Mouse (Mus musculus): ENCODE measurements at regions not wholly inside any gene's neighbourhood (a gene's known extent, or its start where the extent isn't known, plus 50 kb on each side); places are given as distances from the start of the nearest gene placed in this dataset.

DNA sequence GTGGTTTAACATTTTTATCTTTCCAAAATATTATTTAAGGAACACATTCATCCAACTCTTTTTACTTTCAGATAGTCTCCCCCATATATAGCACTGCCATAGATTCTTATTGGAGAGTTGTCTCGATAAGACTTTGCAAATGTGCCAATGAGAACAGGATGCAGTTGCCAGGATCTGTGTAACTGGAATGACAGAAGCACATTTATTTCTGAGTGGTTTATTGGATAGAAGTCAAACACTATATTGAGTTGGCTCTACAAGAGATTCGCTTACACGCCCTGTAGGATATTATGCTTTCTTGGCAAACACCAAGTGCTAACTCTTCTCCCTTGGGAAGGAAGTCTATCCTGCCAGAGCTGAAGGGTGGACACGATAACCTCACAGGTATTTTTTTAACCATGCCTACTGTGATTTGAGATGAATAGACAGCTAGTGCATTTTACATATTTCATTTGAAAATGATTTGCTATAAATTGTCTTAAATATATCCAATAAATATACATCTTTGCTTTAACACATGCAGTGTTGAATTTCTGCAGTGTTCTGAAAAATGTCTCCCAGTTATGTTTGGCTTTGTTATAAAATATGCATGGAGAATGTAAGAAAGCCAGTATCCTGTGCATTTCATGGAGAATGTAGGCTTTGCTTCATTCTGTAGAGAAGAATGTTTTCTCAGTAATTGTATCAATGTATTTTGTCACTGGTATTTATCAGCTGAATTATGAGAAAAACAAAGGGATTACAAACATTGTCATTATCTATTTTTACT is 705.8 kb downstream of the Fat4 start:
- DNase-seq: no peak

DNA sequence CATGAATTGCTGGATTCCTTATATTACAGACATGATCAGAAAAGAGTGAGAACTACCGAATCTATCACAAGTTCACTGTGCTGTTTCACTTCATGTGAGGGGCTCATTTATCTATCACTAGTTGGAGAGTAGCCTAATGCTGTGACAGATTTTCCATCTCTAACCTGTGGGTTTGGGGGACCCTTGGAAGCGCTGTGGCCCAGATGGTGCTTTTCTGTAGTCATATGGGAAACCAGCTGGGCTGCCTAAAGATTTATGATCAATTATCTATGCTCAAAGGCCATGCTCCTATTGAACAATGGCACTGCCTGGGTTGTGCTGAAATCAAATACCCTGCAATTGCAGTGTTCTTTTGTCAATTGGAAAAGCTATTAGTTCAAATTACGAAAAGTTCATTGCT is 723.2 kb downstream of the Fat4 start:
- no peak for DNase-seq

DNA sequence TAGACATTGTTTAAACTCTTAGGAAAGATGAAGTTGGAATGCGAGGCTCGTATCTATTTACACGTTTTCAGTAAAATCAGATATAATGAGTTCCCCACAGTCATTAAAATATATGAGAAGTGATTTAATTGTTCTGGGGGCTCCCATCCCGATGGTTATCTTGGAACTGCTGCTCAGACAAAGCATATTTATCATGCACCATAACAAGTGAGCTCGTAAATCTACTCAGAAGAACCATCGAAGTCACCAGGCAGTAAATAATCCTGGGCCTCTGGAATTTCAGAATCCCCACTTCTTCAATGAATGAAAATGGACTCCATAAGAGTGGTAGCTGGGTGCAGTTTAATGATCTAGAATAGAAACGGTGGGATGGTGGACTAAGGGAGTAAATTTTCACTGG is 725.7 kb downstream of the Fat4 start:
- no peak for DNase-seq

DNA sequence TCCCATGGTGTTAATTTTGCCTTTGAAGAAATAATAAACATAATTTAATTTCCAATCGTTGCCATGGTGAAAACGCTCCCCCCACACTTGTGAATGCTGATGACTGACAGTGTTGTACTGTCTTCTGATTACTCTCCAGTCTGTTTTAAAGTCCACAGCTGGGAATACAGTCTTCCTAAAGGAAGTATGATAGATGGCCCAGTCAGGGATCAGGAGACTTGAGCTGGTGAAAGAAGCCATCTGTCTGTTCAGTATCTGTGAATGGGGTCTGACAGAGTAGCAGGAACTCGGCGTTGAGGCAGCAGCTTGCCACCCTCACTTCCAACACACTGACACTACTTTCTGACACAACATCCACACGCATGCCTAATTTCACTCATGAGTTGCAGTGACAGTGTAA is 751.2 kb downstream of the Fat4 start:
- DNase-seq: no peak

DNA sequence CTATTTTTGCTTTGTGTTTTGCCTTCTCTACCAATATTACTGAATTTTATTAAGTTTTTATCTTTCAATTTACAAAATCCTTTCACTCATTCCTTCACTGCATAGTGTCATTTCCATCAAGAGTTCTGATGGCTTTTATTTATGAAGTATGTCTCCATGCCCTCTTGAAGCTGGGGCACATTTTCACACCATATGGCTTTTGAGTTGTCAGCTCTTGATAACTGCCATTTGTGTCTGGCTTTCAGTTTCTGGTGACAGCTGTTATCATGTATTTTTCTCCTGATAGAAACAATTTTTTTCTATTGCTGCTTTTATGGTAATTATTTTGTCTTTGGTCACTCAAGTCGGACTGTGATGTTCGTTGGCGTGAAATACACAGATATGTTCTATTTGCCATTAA is 756.5 kb downstream of the Fat4 start:
- no peak for DNase-seq

DNA sequence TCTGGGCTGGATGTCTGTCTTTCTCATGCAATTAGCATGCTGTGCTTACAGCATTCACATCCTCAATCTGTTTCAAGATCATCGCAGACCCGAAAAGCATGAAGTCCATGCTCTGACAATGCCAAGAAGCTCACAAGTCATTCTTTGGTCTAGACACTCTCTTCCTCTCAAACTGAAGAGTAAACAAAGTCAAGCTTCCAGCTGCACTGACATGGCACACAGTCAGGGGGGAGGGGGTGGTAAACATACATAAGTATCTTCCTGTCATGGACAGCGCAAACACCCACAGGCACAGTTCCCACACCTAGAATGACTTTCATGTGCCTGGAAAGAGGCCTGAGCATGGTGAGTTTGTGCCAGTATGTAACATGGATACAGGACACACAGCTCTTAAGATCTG is 780.1 kb downstream of the Fat4 start:
- DNase-seq: no peak

DNA sequence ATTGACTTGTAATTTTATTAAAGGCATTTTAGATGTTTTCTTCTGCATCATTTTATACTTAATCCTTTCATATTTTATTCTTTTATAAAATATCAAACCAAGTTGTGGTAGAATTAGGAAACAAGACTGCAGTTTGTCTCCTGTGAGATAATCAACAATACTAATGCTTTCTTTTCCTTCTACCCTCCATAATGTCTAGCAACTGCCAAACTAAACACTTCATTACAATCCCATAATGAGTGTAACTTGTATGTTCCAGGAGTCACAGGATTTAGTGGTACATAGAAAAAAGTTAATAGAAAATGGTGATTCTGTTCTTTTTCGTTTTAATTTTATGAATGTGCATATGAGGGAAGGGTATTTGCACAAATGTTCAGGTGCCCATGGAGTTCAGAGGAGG is 782.4 kb downstream of the Fat4 start:
- no peak for DNase-seq

DNA sequence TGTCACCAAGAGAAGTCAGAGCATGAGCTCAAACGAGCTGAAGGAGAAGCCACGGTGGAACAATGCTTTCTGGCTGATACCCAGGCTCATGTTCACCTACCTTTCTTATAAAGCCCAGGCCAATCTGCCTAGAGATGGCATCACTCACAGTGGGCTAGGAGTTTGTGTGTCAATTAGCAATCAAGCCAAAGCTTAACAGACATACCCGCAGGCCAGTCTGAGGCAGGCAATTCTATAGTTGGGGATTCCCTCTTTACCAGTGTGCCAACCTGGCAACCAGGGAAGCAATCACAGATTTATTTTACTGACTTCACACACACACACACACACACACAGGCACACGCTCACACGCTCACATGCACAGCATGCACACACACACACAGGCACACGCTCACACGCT is 787.3 kb downstream of the Fat4 start:
- DNase-seq: no peak

DNA sequence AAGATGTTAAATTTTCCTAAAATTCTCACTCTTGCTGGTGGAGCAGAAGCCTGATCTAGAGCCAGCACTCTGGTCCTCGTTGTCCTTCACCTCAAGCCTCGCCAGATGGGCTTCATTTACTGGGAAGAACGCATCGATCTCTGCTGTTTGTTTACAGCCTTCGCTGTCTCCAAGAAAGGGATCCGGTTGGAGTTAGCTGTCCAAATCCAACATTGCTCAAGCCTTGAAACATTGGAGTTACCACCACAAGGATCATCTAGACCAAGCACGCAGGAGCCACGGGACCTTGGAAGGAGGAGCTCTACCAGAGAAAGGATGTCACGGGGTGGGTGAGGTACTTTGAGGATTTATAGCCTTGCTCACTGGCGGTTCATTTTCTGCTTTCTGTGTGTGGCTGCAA is 788.2 kb downstream of the Fat4 start:
- no peak for DNase-seq

DNA sequence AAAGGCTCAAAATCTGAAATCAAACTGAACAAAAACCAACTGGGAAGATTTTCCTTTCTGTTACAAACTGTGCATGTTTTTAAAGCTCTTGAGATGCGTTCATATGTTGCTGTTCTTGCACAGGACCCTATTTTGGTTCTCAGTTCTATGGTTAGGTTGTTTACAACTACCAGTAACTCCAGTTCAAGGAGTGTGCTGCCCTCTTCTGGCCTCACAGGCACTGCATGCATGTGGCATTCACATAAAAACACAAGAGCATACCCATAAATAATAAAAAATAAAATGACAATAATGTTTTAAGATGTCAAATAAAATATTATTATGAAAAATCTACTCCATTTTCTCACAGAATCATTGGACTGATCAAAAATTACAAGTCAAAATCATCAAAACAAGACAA is 818.9 kb downstream of the Fat4 start:
- DNase-seq: no peak

DNA sequence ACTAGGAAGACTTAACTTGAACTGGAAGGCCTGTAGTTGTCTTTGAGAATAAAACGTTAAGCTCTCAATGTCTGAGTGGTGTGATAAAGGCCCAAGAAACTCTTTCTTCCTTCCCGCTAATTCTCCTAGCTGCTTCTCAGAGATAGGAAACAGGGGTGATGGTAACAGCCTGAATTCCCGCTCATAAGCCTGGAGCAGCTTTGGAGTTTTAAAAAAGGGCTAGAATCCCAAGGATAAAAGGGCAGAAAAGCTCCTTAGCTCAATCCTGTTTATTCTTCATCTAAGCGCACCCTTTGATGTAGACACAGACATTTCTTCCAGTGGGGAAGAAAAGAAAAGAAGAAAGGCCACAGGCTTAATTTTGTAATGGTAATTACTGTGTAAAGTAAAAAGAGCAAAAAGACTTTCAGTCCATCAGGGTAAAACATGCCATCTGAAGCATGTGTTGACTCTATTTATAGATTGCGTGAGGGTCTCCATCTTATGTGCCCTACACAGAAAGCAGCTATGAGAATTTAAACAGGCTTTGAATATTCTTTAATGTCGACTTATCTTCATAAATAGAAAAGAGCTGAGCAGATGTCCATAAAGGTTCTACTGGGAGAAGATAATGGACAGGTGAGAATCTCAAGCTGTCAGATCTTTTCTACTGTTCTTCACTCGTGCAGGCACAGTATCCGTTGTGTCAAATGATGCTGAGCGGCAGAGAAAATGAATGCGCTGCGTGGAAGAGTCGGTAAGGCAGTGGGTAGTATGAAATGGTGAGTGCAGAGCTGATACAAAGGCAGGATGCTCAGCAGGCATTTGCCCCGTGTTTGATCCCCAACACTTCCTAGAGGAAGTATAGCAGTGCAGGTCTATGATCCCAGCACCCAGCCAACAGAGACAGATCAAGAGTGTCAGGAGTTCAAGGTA is 818.0 kb upstream of the Intu start:
- DNase-seq: no peak

DNA sequence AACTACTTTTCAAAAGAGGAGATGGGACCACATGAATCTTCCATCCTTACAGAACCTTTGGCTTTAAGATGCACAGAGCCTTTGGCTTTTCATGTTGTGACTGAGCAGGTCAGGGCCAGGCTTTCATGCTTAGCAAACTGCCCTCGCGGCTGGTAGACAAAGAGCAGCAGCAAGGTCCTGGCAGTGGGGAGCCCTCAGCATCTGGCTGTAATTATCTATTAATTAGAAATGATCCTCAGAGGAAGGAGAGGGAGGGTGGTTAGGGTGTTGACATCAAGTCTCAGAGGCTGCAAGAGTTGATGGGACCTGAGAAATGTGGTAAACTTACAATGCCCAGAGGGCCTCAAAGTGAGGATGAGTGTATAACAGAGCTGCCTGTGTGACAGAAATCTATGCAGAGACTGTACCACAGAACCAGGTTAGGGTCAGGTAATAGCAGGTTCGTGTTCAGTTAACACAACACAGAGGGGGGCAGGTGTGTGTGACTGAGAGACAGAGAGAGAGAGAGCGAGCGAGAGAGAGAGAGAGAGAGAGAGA is 817.0 kb upstream of the Intu start:
- DNase-seq: no peak

DNA sequence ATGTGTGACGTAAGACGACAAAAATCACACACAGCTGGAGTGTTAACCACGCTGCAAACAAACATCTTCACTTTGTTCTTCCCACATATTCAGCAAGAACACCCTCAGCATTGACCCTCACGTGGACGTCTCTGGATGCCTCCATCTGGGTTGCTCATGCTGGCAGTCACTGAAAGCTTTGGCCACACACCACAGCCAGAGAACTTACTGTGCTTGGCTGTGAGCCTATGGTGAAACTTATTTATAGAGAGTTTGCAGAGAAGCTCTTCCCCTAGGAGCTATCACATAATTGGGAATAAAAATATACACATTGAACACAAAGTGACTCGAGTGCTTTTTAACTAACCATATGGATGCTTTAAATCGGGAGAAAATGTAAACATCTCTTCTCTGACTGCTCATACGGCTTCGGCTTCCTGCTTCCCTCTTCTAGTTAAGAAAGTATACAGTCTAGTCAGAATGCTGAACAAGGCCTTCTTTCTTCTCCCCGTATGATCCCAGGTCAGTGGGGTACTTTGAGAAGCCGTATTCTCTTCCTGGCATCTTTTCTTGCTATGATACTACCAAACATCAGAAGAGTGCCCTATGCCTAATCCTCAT is 812.0 kb upstream of the Intu start:
- no peak for DNase-seq

DNA sequence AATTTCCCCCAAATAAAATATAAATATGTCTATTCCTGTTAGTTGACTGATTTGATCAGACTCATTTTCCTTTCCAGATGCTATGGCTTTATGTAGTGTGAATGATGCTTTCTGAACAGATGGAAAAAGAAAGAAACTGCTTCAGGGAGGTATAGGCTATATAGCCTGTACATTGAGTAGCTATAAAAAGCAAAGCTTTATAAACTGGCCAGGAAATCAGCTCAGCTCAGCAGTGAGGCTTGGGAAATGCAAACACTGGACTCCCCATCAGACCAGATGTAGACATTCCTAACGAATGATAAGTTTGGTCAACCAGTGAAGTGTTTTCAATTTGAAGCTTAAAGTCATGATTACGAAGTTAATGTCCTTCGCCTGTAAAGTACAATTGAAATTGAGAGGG is 805.3 kb upstream of the Intu start:
- DNase-seq: no peak

DNA sequence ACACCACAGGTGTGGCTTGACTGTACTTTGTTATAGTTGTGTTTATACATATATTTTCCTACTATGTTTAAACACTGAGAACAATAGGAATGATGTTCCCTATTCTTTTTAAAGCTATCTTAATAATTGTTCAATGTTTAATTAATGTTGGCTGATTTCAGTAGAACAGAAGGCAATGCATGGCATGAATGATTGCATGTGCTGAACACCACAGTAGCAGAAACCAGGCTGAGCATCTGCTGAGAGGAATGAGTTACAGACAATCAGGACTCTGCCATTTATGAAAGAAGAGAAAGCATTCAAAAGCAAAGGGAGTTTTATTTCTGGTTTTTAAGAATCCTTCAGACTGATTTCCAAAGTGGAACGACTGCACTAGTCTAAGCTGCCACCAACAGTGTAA is 794.4 kb upstream of the Intu start:
- DNase-seq: no peak

DNA sequence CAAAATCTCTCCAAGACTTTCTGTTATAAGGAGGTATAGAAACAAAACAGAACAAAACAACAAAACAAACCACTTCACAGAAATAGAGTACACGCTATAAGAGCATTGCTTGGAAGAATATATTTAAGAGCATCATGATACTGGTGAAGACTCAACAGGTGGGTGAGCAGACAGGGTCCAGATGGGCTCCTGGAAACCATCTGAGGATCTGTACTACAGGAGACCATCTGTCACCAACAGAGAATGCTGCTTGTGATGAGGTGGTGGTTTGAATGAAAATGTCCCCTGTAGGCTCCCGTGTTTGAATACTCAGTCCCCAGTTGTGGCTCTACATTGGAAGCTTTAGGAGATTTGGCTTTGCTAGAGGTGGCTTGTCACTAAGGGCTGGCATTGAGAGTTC is 785.1 kb upstream of the Intu start:
- no peak for DNase-seq

DNA sequence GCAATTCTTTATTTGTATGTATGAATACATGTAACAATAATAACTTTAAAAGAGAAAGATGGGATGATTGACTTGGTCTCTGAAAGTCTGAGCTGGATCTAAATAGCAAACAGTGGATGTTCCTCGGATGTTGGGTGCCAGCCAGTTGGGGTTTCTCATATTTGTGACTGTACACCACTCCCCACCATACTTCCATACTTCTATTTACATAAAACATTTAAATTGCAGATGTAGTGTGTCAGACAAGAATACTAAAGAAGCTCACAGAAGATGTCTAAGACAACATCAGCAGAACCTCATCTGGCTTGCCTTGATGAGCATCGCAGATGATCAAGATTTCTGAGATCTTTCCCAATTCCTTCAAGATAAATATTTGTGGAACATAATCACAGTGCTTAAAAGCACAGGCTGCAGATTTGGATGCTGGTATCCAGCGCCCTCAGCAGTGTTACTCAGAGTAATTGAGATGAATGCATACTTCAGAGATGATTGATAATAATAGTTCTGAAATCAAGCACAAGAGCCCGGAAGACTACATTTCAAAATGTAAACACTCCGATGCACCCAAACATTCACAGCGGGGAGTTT is 762.0 kb upstream of the Intu start:
- no peak for DNase-seq

DNA sequence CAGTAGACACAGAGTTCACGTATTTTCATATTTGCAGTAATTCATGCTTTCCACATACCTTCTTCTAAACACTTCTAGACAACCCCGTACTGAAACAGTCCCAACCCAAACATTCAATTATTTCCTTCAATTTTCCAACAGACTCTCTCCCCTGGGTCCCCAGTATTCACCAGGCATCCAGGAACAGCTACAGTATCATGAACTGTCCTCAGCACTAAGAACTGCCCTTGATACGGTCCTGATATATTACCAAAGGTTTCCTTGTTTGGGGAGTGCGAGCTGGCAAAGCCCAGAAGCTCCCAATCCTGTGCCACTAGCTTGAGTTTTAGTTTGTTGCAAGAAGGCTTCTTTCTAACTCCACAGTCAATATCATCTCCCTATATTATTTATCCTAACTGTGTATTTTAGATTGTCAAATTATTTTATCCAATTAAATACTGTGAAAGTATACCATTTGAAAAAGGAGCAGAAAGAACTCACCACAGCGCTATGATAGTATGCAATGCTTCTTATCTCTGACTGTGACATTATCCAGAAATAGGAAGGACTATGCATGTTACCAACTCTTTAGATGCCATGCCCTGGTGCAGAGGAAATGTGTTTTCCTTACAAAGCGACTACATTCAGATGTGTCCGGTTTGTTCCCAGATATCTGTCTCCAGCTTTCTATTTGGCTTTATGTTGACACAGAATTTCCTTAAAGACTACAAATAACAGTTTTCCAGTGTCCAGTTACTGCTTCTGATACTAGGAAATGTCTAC is 754.6 kb upstream of the Intu start:
- no peak for DNase-seq

DNA sequence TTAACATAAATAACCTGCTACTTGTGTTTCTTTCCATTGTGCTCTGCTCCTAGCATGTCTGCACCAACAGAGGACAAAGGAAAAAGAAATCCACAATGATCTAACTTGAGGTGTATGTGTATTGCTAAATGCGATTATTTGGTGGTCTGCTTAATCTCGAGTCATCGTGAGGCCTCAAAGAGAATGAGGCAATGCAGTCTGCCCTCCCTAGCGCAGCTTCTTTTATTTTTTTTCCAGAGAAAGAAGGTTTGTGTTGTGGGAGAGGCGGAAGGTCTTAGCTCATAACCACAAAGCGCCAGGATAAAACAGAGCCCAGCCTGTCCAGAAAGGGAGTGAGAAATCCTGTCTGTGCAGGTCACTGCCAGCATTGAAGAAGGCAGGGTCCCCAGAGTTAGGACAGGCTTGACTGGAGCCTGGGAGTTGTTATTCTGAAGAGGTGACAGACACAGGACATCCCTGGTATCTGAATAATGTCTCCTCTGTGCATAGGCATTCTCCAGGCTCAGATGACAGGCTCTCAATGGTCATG is 751.3 kb upstream of the Intu start:
- no peak for DNase-seq

DNA sequence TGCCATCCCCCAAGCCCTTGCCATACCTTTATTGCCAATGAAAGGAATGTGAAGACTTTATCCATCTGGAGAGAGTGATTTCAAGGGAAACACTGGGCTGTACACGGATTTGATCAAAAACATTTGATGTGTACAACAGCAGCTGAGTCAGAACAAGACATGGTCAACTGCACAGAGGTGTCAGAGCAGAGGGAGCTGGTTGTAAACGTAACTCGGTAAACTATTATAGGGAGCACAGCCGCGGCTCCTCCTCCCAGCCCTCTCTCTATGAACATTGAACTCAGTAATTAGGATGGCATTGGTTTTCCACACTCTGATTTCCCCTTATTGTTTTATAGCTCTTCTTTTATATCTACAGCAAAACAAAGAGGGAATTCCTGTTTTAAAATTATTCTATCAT is 750.8 kb upstream of the Intu start:
- DNase-seq: no peak

DNA sequence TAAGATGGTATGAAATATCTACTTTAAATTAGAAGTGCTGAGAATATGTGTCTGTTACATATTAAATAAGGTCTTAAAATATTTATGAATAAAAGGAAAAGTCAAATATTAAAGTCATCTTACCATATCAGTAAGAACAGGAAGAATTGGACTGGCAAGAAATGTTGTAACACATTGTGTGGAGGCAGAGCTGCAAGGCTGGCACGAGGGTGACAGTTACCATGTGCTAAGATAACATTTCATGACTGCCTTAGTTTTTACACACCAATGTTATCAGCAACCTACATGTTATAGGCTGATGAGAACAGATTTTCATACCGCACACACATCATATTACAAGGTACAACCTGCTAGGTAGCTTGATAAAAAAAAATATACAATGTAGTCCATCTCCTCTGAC is 746.2 kb upstream of the Intu start:
- DNase-seq: no peak

DNA sequence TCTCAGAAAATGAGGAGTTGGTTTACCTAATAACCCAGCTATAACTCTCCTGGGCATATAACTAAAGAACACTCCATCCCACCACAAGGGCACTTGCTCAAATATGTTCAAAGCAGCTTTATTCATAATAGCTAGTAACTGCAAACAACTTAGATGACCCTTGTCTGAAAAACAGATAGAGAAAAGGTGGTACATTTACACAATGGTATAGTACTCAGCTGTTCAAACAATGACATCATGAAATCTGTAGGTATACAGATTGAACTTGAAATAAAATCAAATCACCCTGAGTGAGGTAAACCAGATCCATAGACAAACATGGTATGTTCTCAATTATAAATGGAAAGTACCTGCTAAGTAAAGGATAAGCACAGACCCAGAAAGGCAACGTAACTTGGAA is 721.5 kb upstream of the Intu start:
- DNase-seq: no peak

Measured in cerebellum, adult 9-10 months (tissue).